Mouse (Mus musculus): ENCODE results near the gene Dnah17.
A peak's percentile ranks its signal among the peaks of the same experiment; 100 is the strongest.

The Dnah17 gene

DNA sequence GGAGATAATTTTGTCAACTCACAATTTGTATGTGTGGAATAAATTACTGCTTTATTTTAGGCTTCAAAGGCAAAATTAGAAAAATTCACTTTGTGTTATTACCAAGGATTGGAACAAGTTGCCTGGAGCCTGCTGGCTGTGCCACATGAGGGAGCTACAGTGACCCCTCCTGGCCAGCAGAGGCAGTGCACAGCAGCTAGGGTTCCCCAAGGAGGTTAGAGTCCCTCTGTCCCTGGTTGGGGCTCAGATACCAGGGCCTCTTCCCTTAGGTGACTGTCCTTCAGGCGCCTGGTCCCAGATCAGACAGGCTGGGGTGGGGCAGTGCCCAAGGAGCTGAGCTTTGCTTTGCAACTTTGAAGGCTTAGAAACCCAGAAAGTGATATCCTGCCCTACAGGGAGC, 108.6 kb downstream of the Dnah17 start:
- peak; percentile 69 for DNase-seq (ENCODE audit: low read depth)

DNA sequence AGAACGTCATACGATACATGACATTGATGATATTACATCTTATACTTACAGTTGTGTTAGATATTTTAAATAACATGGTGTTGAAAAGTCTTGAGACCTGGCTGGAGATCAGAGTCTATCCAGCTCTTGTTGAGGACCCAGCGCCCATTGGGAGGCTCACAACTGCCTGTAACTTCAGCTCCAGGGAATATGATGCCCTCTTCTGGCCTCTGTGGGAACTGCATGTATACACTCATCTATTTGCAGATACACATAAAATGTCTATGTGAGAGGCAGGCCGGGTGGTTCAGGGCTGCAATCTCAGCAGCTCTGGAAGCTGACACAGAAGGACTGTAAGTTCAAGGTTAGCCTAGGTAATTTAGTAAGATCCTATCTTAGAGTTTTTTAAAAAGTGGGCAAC, 112.1 kb downstream of the Dnah17 start:
- DNase-seq (ENCODE audit: low read depth): peak; percentile 47

- peak; percentile 42 for DNase-seq (ENCODE audit: low read depth)
Observed at GRCm38 (mm10) chr11:118015381-118016145, 114.9 kb downstream of the Dnah17 start.

- no peak for DNase-seq (ENCODE audit: low read depth)
Observed at GRCm38 (mm10) chr11:118014391-118014995, 115.9 kb downstream of the Dnah17 start.

GRCm38 (mm10) chr11:118013339-118013738, 117.1 kb downstream of the Dnah17 start:
- DNase-seq (ENCODE audit: low read depth): no peak

GRCm38 (mm10) chr11:118012595-118012994, 117.8 kb downstream of the Dnah17 start:
- DNase-seq (ENCODE audit: low read depth): no peak

DNA sequence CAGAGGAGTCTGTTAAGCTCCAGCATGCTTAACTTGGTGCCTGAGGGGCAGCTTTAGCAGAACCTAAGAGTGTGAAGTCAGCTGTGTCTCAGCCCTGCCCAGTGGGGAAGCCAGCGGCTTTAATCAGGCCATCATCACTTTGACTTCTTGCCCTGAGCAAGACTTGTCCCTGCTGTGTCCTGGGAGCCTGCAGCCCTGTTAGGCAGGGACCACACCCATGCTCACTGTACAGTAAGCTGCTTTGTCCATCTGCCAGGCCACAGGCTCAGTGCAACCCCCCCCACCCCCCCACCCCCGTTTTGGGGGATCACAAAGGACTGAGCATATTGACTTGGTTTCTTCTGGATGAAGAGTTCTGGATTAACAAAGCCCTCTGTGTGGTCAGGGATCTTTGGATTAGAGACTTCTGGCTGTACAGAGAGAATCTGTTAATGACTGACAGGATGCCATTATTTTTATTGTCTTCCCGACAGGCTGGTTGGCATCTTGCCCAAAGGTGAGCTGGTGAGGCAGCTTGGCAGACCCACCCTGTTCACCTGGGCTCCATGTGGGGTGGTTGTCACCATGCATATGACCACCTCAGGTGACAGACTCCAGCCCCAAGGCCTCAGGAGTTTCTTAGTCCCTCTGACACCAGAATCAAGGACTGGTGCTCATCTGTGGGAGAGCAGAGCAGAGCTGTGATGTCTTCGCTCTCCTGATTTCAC, 120.4 kb downstream of the Dnah17 start:
- DNase-seq (ENCODE audit: low read depth): no peak

DNA sequence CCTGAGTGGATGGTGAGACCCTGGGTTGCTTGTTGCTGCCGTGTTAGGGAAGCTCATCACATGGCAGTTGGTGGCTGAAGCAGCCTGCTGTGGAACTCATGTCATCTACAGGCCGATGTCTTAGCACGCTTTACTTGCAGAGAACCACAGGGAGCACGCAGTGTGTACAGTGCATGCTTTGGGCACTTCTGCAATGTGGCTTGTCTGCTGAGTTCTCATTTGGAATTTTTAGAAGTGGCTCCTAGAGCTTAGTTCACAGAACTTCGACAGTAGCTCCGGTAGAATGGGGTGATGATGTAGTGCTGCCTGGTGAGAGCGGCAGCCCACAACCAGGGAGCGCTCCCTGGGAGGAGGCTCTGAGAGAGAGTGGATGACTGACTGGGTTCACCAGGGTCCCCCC, 121.6 kb downstream of the Dnah17 start:
- DNase-seq (ENCODE audit: low read depth): no peak

DNA sequence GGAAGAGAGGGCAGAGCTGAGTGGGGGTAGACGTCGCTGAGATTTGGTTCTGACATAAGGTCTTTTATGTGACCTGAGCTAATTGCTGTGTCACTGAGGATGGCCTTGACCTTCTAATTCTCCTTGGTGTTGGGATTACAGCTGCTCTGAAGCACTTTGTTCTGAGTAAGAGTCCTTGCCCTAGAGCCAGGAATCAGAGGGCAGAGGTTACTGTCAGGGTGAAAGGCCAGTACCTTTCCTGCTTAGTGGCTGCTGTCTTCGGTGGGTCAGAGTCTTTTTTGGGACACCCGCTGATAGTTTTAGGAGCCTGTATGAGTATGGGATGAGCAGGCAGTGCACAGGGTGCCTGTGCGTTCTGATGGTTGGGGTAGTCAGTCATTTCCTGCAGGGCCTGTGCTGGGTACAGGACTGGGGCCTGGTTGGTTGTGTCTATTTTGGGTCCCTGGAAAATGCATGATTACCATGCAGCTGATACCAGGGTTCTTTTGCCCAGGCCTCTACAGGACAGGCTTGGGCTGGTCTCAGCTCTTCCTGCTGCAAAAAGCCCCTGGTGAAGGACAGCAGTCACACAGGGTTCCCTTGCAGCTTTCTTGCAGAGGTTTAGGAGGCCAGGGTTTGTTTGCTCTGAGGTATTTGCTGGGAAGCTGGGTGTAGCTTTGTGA, 122.2 kb downstream of the Dnah17 start:
- no peak for DNase-seq (ENCODE audit: low read depth)

- DNase-seq (ENCODE audit: low read depth): no peak
Observed at GRCm38 (mm10) chr11:118007460-118008143, 122.8 kb downstream of the Dnah17 start.

- no peak for DNase-seq (ENCODE audit: low read depth)
Observed at GRCm38 (mm10) chr11:118004217-118004616, 126.2 kb downstream of the Dnah17 start.

DNA sequence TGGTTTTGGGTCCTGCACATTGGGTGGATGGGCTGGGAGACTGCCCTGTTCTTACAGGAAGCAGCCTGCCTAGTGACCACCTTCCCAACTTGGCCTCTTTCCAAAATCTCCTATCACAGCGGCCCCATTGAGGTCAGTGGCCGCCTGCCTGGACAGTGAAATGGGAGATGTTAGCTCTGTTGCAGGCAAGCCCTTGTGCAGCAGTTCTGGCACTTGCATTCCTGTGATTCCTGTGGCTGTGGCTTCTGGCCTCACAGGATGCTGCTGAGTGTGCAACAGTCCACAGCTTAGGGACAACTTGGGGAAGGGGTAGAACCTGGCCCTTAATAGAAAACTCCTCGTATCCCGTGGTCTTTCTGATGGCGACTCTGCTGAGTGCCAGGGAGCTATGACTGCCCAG, 126.7 kb downstream of the Dnah17 start:
- no peak for DNase-seq (ENCODE audit: low read depth)

GRCm38 (mm10) chr11:118003176-118003575, 127.3 kb downstream of the Dnah17 start:
- DNase-seq (ENCODE audit: low read depth): no peak

DNA sequence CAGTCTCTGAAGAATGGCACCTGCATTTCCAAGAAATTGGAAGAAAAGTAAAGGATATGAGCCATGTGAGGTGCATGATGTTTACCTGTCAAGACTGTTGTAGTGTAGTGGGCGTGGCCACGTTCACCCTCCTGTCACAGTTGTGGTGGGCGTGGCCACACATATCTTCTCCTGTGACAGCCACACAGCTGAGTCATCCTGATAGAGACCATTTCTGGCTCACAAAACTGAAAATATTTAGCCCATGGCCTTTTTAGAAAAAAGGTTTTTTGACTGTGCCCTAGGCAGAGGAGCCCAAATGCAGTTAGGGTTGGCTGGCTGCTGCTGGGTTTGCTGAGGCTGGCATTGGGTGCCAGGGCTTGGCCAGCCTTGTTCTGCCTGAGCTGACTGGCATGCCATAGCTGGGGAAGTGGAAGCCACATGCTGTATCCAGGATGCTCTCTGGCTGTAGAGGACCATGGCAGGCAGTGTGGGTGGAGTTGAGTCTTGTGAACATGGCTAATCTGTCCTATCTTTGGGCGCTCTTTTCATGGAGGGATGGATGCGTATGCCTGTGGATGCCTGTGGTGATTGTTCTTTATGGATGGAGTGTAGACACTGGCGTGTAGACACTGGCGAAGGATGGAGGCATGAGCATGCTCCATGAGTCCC, 129.7 kb downstream of the Dnah17 start:
- peak; percentile 72 for DNase-seq (ENCODE audit: low read depth)

GRCm38 (mm10) chr11:118000083-118000482, 130.4 kb downstream of the Dnah17 start:
- DNase-seq (ENCODE audit: low read depth): no peak

DNA sequence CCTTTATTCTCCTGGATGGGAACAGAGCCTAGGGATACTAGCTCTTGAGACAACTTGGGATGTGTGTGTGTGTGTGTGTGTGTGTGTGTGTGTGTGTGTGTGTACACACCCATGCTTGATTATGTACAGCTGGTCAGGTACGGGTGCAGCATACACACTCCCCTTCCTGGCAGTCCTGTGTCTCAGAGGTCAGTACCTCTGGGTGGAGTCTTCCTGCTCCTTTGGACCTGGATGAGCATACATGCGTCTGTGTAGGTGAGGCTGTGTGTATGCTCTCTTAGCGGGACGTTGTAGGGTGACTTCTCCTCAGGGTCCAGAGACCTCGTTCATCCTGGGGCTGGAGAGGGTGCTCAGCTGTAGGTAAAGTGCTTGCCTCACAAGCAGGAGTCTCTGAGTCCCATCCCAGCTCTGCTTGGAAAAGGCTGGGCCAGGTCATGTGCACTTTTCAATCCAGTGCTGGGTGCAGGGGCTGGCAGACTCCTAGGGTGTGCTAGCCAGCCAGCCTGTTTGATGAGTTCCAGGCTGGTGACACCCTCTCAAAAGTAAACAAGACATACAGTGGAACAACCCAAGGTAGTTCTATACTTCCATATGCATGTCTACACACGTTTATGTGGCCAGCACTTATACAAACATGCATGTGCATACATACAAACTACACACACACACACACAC, 131.0 kb downstream of the Dnah17 start:
- DNase-seq (ENCODE audit: low read depth): no peak

- DNase-seq (ENCODE audit: low read depth): no peak
Observed at GRCm38 (mm10) chr11:117998356-117998755, 132.1 kb downstream of the Dnah17 start.

GRCm38 (mm10) chr11:117997085-117997484, 133.3 kb downstream of the Dnah17 start:
- DNase-seq (ENCODE audit: low read depth): no peak

DNA sequence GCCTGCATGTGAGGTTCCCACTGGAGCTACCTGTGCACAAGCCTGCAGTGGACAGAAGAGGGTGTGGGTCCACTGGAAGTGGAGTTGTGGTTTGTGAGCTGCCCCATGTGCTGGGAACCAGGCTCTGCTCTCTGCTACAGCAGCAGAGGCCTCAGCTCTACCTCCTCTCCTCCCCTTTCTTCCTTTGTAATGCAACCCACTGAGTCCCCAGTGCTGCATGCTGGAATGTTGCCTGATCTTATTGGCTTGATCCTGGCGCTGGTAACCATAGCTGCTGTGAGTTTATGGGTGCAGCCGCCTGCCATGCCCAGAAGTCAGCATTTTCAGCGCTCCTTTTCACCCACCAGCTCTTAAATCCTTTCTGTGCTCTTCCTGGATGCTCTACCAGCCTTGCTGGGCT, 134.4 kb downstream of the Dnah17 start:
- no peak for DNase-seq (ENCODE audit: low read depth)

DNA sequence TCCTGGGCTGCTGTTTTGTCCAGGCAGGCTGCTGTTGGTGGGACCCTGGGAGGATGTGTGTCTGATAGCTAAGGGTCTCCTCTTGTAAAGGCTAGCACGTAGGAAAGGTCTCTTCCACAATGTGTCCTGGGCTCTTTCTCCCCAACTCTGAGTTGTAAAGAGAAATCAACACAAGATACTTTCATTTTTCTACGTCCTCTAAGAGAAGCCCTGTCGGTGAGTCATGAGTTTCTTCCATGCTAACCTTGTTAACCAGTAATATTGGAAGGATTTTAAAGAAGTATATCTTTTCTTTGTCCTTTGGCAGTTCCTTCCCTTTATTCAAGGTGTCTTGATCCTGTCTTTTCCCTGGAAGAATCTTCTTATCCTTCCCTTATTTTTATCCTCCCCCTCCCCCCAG, 134.8 kb downstream of the Dnah17 start:
- no peak for DNase-seq (ENCODE audit: low read depth)

- DNase-seq (ENCODE audit: low read depth): no peak
Observed at GRCm38 (mm10) chr11:117995255-117995654, 135.2 kb downstream of the Dnah17 start.
